Mouse (Mus musculus) MEL (cell line): ENCODE results near the gene Tchhl1. TPM values are rescaled to one million over a fixed set of nuclear protein-coding genes. Genes with fewer than 3 reads are reported as not detected.

Experiments used
- DNase-seq: peaks from one replicate; pipeline ENCODE4 v3.0.0; 2011; ENCODE audit warnings: low read depth, low spot score
- H3K27ac ChIP-seq: 2 replicates; pipeline ENCODE4 v1.5.1; 2012; ENCODE audit warnings: low read depth, mild to moderate bottlenecking, control low read depth, low read length, moderate library complexity; ENCODE audit not compliant: control insufficient read depth
- H3K27me3 ChIP-seq, 2 experiments: fragments of 150-350 bp in 1 of 2; sonication (generic) in 1 of 2; 2 replicates each; pipeline ENCODE4 v1.6.1; 2012; ENCODE audit warnings: low read length in 2 of 2, mild to moderate bottlenecking in 2 of 2, improper control_type of control experiment in 1 of 2, moderate library complexity in 1 of 2; ENCODE audit not compliant: insufficient read depth in 2 of 2, control insufficient read depth in 1 of 2
- H3K36me3 ChIP-seq, 2 experiments: 2 replicates each; pipeline ENCODE4 v1.6.1; 2012 to 2014; ENCODE audit warnings: low read length in 2 of 2, improper control_type of control experiment in 1 of 2, inconsistent platforms in 1 of 2, mild to moderate bottlenecking in 1 of 2; ENCODE audit not compliant: insufficient read depth in 2 of 2, control insufficient read depth in 1 of 2
- H3K4me1 ChIP-seq, 2 experiments: fragments of 150-350 bp in 1 of 2; sonication (generic) in 1 of 2; 2 replicates each; pipeline ENCODE4 v1.6.1; 2012; ENCODE audit warnings: low read length in 2 of 2, improper control_type of control experiment in 1 of 2, mild to moderate bottlenecking in 1 of 2; ENCODE audit not compliant: insufficient read depth in 2 of 2, control insufficient read depth in 1 of 2
- H3K4me3 ChIP-seq, 2 experiments: fragments of 150-350 bp in 1 of 2; sonication (generic) in 1 of 2; 2 replicates each; pipeline ENCODE4 v1.5.1; 2012; ENCODE audit warnings: low read depth in 2 of 2, low read length in 2 of 2, mild to moderate bottlenecking in 2 of 2, moderate library complexity in 2 of 2, control low read depth in 1 of 2, improper control_type of control experiment in 1 of 2; ENCODE audit not compliant: control insufficient read depth in 1 of 2, insufficient read depth in 1 of 2
- H3K79me2 ChIP-seq: 2 replicates; pipeline ENCODE4 v1.6.1; 2012; ENCODE audit warnings: mild to moderate bottlenecking, low read length, moderate library complexity; ENCODE audit not compliant: control insufficient read depth, poor library complexity, insufficient read depth
- H3K9ac ChIP-seq: 2 replicates; pipeline ENCODE4 v1.6.1; 2012; ENCODE audit warnings: low read depth, mild to moderate bottlenecking, control low read depth, low read length, moderate library complexity; ENCODE audit not compliant: control insufficient read depth, poor library complexity, severe bottlenecking
- H3K9me3 ChIP-seq: fragments of 150-350 bp; sonication (generic); replicated peaks from 2 replicates; pipeline ENCODE4 v1.6.1; 2012; ENCODE audit warnings: mild to moderate bottlenecking, low read length, improper control_type of control experiment, moderate library complexity; ENCODE audit not compliant: insufficient read depth
- CHD1 ChIP-seq: IDR thresholded peaks from 2 replicates; pipeline ENCODE4 v1.6.1; 2012; ENCODE audit warnings: low read depth, mild to moderate bottlenecking, inconsistent platforms, low read length, improper control_type of control experiment
- CTCF ChIP-seq, 3 experiments: IDR thresholded peaks in 2 of 3; conservative IDR thresholded peaks in 1 of 3; 2 replicates each; pipeline ENCODE4 v1.5.1; 2011 to 2012; ENCODE audit warnings: low read length in 3 of 3, low read depth in 2 of 3, mild to moderate bottlenecking in 2 of 3, improper control_type of control experiment in 1 of 3, inconsistent platforms in 1 of 3, mixed read lengths in 1 of 3, moderate library complexity in 1 of 3; ENCODE audit not compliant: control insufficient read depth in 1 of 3, insufficient read depth in 1 of 3, poor library complexity in 1 of 3, severe bottlenecking in 1 of 3
- ELF1 ChIP-seq: IDR thresholded peaks from 2 replicates; pipeline ENCODE4 v1.6.1; 2014; ENCODE audit warnings: low read depth, mild to moderate bottlenecking, inconsistent platforms, low read length, improper control_type of control experiment, moderate library complexity
- EP300 ChIP-seq, 2 experiments: IDR thresholded peaks; 2 replicates each; pipeline ENCODE4 v1.6.1; 2011; ENCODE audit warnings: improper control_type of control experiment in 2 of 2, low read length in 2 of 2, low read depth in 1 of 2, mild to moderate bottlenecking in 1 of 2
- GABPA ChIP-seq: IDR thresholded peaks from 2 replicates; pipeline ENCODE4 v1.6.1; 2012; ENCODE audit warnings: low read depth, mild to moderate bottlenecking, inconsistent platforms, low read length, improper control_type of control experiment, moderate library complexity
- JUND ChIP-seq: IDR thresholded peaks from 2 replicates; pipeline ENCODE4 v1.6.1; 2011; ENCODE audit warnings: low read depth, mild to moderate bottlenecking, improper control_type of control experiment, low read length
- MAX ChIP-seq: IDR thresholded peaks from 2 replicates; pipeline ENCODE4 v1.6.1; 2011; ENCODE audit warnings: low read length, improper control_type of control experiment
- MXI1 ChIP-seq: IDR thresholded peaks from 2 replicates; pipeline ENCODE4 v1.6.1; 2011; ENCODE audit warnings: mild to moderate bottlenecking, low read depth, low read length, improper control_type of control experiment
- NRF1 ChIP-seq: IDR thresholded peaks from 2 replicates; pipeline ENCODE4 v1.6.1; 2014; ENCODE audit warnings: low read depth, mild to moderate bottlenecking, inconsistent platforms, low read length, improper control_type of control experiment, moderate library complexity; ENCODE audit not compliant: poor library complexity, insufficient read depth, severe bottlenecking
- TBP ChIP-seq: IDR thresholded peaks from 2 replicates; pipeline ENCODE4 v1.8.0; 2011; ENCODE audit warnings: low read depth, low read length, improper control_type of control experiment
- TCF12 ChIP-seq: IDR thresholded peaks from 2 replicates; pipeline ENCODE4 v1.6.1; 2014; ENCODE audit warnings: low read depth, mild to moderate bottlenecking, inconsistent platforms, low read length, improper control_type of control experiment, moderate library complexity
- UBTF ChIP-seq: IDR thresholded peaks from 2 replicates; pipeline ENCODE4 v1.6.1; 2012; ENCODE audit warnings: low read depth, mild to moderate bottlenecking, inconsistent platforms, low read length, improper control_type of control experiment, moderate library complexity, borderline replicate concordance; ENCODE audit not compliant: insufficient read depth
- ZKSCAN1 ChIP-seq: IDR thresholded peaks from 2 replicates; pipeline ENCODE4 v1.6.1; 2012; ENCODE audit warnings: low read depth, mild to moderate bottlenecking, inconsistent platforms, low read length, improper control_type of control experiment, moderate library complexity
- ZMIZ1 ChIP-seq: IDR thresholded peaks from 2 replicates; pipeline ENCODE4 v1.6.1; 2012; ENCODE audit warnings: low read depth, mild to moderate bottlenecking, inconsistent platforms, low read length, improper control_type of control experiment, moderate library complexity
- ZNF384 ChIP-seq: IDR thresholded peaks from 2 replicates; pipeline ENCODE4 v1.6.1; 2012; ENCODE audit warnings: low read depth, mild to moderate bottlenecking, inconsistent platforms, low read length, improper control_type of control experiment
- polyA plus RNA-seq, 2 experiments: library from polyadenylated mRNA; stranded (reverse) in 1 of 2; unstranded in 1 of 2; fragments of >175 nt in 1 of 2; fragments of >200 nt in 1 of 2; gene quantifications; 2 replicates each; pipeline versions ENCODE4 v1.2.1 to v1.2.4; 2012; ENCODE audit warnings: low replicate concordance in 2 of 2, low read depth in 1 of 2; ENCODE audit not compliant: insufficient read length in 2 of 2, insufficient read depth in 1 of 2, missing spikeins in 1 of 2
- total RNA-seq: library from RNA; depleted of rRNA; stranded (reverse); fragments of 300-350 nt; gene quantifications from 2 replicates; pipeline ENCODE4 v1.2.3, GENCODE M21; 2012

The Tchhl1 gene
- total and polyA plus RNA-seq, 3 experiments: not detected

DNA sequence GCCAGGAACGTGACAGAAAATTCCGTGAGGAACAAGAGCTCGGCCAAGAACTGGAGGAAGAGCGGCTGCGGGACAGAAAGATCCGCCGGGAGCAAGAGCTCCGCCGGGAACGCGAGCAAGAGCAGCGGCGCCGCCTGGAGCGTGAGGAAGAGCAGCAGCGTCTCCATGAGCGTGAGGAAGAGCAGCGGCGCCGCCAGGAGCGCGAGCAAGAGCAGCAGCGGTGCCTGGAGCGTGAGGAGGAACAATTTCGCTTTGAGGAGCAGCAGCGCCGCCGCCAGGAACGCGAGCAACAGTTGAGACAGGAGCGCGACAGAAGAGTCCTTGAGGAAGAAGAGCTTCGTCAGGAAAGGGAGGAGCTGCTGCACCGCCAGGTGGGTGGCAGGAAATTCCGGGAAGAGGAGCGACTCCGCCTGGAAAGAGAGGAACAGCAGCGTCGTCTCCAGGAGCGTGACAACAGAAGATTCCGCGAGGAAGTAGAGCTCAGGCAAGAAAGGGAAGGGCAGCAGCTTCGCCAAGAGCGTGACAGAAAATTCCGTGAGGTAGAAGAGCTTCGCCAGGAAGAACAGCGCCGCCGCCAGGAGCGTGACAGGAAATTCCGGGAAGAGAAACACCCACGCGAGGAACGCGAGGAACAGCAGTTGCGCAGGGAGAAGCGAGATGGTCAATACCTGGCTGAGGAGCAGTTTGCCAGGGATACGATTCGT is 21.3 kb upstream of the Tchhl1 start:
- no peak overlapping the region for H3K4me3 ChIP-seq
- H3K79me2 ChIP-seq: no peaks in the 10 kb centered on the region
- TF ChIP-seq NRF1: no peak
- TF ChIP-seq CHD1: no peak
- TF ChIP-seq JUND: no peak
- TF ChIP-seq CTCF (IDR thresholded peaks at IDR 0.05 in 2 of 3, conservative IDR thresholded peaks at IDR 0.05 in 1 of 3; ENCODE audit: control insufficient read depth in 1 of 3, insufficient read depth in 1 of 3, low read depth in 2 of 3, low read length in 3 of 3, poor library complexity in 1 of 3, severe bottlenecking in 1 of 3): no peak
- H3K9ac ChIP-seq: no peak overlapping the region
- no peaks in the 10 kb centered on the region for H3K9me3 ChIP-seq
- DNase-seq: no peak
- H3K27me3 ChIP-seq: no peaks in the 10 kb centered on the region
- no peaks in the 10 kb centered on the region for H3K4me1 ChIP-seq
- H3K27ac ChIP-seq: no peak overlapping the region
- no peaks in the 10 kb centered on the region for H3K36me3 ChIP-seq

DNA sequence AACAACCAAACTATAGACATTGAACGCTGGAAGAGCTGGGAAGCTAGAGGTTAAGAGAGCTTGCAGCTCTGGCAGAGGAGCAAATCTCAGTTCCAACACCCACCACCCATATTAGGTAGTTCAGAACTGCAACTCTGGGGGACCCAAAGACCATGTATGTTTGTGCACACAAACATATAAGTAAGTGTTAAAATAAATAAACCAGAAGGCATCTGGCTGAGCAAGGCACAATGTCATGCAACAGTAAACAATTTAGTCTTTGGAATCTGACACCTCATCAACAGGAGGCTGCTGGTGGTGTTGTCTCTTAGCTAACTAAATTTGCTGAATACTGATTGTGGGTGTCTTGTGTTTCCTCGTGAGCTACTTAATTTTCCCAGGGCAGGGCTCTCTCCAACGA is 2.0 kb upstream of the Tchhl1 start:
- Histone ChIP-seq H3K79me2 (no peaks in the 10 kb centered on the region), H3K36me3 (no peaks in the 10 kb centered on the region), H3K27ac (no peak overlapping the region), H3K27me3 (no peaks in the 10 kb centered on the region; a peak in 1 of 4 replicates), H3K4me3 (no peak overlapping the region), H3K4me1 (no peaks in the 10 kb centered on the region), H3K9me3 (no peaks in the 10 kb centered on the region), H3K9ac (no peak overlapping the region)
- no peak for TF ChIP-seq MAX
- DNase-seq: no peak

DNA sequence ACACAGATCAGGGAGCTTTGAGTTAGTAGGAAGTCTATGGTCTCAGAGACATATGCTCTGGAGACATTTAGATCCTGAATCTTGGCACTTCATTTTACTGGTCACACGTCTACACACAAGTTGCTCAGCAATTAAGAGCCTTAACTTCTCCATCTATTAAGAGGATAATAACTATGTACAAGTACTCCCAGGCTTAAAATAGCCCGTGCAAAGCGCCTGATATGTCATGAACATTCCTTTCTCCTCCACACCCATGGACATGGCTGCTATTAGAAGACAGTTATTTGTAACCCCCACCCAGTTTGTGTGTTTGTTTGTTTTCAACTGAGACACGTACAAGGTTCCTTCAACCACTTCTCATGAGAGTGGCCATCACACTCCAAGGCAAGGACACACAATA is 1.4 kb upstream of the Tchhl1 start:
- H3K79me2 ChIP-seq: no peaks in the 10 kb centered on the region

DNA sequence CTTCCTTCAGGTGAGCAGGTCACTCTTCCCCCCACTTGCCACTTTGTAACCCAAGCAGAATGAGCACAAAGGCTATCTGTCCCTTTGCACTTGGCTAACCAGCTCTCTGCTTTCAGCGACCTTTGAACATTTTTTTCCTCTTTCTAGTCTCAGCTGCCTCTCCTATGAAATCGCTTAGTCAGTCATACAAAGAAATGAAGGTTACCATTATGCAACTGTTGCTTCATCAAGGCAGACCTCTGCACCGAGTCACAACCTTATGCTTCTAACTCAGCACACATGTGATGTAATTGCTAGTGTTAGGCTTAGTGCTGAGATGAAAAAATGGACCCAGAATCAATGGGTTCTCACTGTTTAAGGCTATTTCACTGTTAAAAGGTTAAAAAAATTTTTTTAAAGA is 1.1 kb downstream of the Tchhl1 start:
- no peak for DNase-seq
- Histone ChIP-seq H3K27me3 (no peaks in the 10 kb centered on the region; a peak in 1 of 4 replicates), H3K4me1 (no peaks in the 10 kb centered on the region), H3K36me3 (no peaks in the 10 kb centered on the region), H3K4me3 (no peak overlapping the region), H3K9me3 (no peaks in the 10 kb centered on the region), H3K27ac (no peak overlapping the region), H3K9ac (no peak overlapping the region), H3K79me2 (no peaks in the 10 kb centered on the region)
- no peak for TF ChIP-seq ELF1
- TF ChIP-seq CHD1: no peak
- TF ChIP-seq UBTF: no peak
- TF ChIP-seq EP300 (IDR thresholded peaks at IDR 0.05; ENCODE audit: low read depth in 1 of 2, low read length in 2 of 2): no peak
- no peak for TF ChIP-seq ZNF384

More for the DNA sequence above, 1.4 kb upstream of the Tchhl1 start:
- no peak overlapping the region for H3K4me3 ChIP-seq
- H3K27me3 ChIP-seq: no peaks in the 10 kb centered on the region; a peak in 1 of 4 replicates
- no peak overlapping the region for H3K9ac ChIP-seq
- H3K4me1 ChIP-seq: no peaks in the 10 kb centered on the region
- no peak for TF ChIP-seq ZKSCAN1
- TF ChIP-seq GABPA: no peak
- no peak for TF ChIP-seq EP300 (IDR thresholded peaks at IDR 0.05; ENCODE audit: low read depth in 1 of 2, low read length in 2 of 2)
- no peak for TF ChIP-seq TCF12
- no peak for TF ChIP-seq MXI1
- TF ChIP-seq TBP: no peak
- TF ChIP-seq ZMIZ1: no peak
- no peak for TF ChIP-seq JUND
- TF ChIP-seq, all 39 proteins: peak for 0
- no peaks in the 10 kb centered on the region for H3K36me3 ChIP-seq
- H3K27ac ChIP-seq: no peak overlapping the region
- DNase-seq: no peak
- H3K9me3 ChIP-seq: no peaks in the 10 kb centered on the region
